Mouse (Mus musculus): ENCODE results near the gene Trim8.

DNA sequence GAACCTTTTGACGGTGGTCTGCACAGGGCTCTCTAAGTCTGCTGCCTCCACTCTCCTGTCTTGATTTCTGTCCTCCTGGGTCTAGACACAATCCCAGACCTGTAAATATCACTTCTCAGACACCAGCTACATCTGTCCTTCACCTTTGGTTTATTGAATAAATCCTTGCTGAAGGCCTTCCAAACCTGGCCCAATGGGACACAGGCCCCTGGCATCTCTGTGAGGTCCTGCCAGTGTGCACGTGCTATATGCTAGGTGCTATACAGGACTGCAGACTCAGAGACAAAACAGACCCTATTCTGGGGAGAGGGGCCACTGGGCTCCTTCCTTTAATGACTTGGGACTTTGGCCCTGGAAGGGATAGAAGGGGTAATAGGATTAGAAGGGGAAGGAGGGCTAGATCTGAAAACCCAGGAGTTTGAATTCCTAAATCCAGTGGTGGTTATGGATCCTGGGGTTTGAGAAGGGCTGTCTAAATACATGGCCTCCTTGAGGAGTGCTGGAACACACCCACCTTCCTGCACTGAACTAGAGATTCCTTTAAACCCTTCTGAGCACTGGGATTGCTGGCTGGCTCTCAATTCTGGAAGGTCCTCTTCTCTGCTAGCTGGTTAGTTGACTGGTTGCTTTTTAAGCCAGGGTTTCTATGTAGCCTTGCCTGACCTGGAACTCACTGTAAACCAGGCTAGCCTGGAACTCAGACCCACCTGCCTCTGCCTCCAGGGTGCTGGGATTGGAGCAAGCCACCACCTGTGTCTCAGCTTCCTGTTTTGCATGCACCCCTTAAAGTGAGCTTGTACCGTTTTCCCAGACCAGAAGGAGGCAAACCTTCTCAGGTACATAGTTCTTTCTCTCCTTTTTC is 15.4 kb downstream of the Trim8 start:
- no peak for TF ChIP-seq CTCF (IDR thresholded peaks at IDR 0.05; ENCODE audit: low read depth)
- no peak for TF ChIP-seq EP300 (IDR thresholded peaks at IDR 0.05; ENCODE audit: low read depth)

Measured in liver, embryonic 14.5 days (tissue).